Mouse (Mus musculus) adrenal gland, adult 18-20 months (tissue): Measurements from ENCODE around the gene Alkbh5. TPM values are rescaled to one million over a fixed set of nuclear protein-coding genes. Genes with fewer than 3 reads are reported as not detected.

Source experiments
- DNase-seq, 2 experiments: peaks; one replicate each; pipeline ENCODE4 v3.0.0; 2021 to 2022; ENCODE audit warnings: low spot score in 2 of 2
- long read RNA-seq, 2 experiments: library from polyadenylated mRNA; stranded (forward); transcript quantifications; one replicate each; pipeline ENCODE4 v2.0.0; 2021
- total RNA-seq, 2 experiments: library from RNA; stranded (reverse); gene quantifications; 1 replicate in 1 of 2; 2 replicates in 1 of 2; pipeline ENCODE4 v1.2.3; 2021

Alkbh5 gene
- 100 to 1,000 TPM in 1 of 2 experiments, 10 to 100 TPM in 1; 85.0 to 117 TPM for total RNA-seq
- long read RNA-seq, experiment 1, full-length matches to known transcripts, result 101 of 108 reads
- long read RNA-seq, experiment 1, partial matches to known transcripts, result 2 of 108 reads
- long read RNA-seq, experiment 1, other reads (novel, unspliced or antisense), result 5 of 108 reads
- long read RNA-seq, experiment 2, full-length matches to known transcripts, result 102 of 112 reads
- long read RNA-seq, experiment 2, partial matches to known transcripts, result 3 of 112 reads
- long read RNA-seq, experiment 2, other reads (novel, unspliced or antisense), result 7 of 112 reads

- peak in 1 of 2 experiments; percentile 26 for DNase-seq
Measured at GRCm38 (mm10) chr11:60536180-60536858, at the start of gene Alkbh5. Gene Alkbh5 (plus strand): TSS chr11:60536381.

GRCm38 (mm10) chr11:60492726-60493125 lies 43.5 kb upstream of the Alkbh5 start:
- DNase-seq, result no peak

- no peak for DNase-seq
Measured at GRCm38 (mm10) chr11:60495692-60496091, 40.5 kb upstream of the Alkbh5 start.

GRCm38 (mm10) chr11:60507281-60507680 lies 28.9 kb upstream of the Alkbh5 start:
- DNase-seq, result no peak

GRCm38 (mm10) chr11:60508950-60509349 lies 27.2 kb upstream of the Alkbh5 start:
- DNase-seq, result no peak

- DNase-seq, result no peak
Measured at GRCm38 (mm10) chr11:60509500-60509899, 26.7 kb upstream of the Alkbh5 start.

GRCm38 (mm10) chr11:60511893-60512292 lies 24.3 kb upstream of the Alkbh5 start:
- no peak for DNase-seq

GRCm38 (mm10) chr11:60512520-60512919 lies 23.7 kb upstream of the Alkbh5 start:
- no peak for DNase-seq

- DNase-seq, result no peak
Measured at GRCm38 (mm10) chr11:60514941-60515340, 21.2 kb upstream of the Alkbh5 start.

- DNase-seq, result no peak
Measured at GRCm38 (mm10) chr11:60518305-60518704, 17.9 kb upstream of the Alkbh5 start.

GRCm38 (mm10) chr11:60522027-60522426 lies 14.2 kb upstream of the Alkbh5 start:
- DNase-seq, result no peak

- DNase-seq, result no peak
Measured at GRCm38 (mm10) chr11:60522661-60523365, 13.4 kb upstream of the Alkbh5 start.

- DNase-seq, result no peak
Measured at GRCm38 (mm10) chr11:60526461-60526860, 9.7 kb upstream of the Alkbh5 start.

GRCm38 (mm10) chr11:60535676-60536075 lies 505 bp upstream of the Alkbh5 start:
- DNase-seq, result no peak

- peak; percentile 90 for DNase-seq
Measured at GRCm38 (mm10) chr11:60536859-60537467, 782 bp downstream of the Alkbh5 start.

GRCm38 (mm10) chr11:60537468-60538347 lies 1.5 kb downstream of the Alkbh5 start:
- peak; percentile 93 to 94 for DNase-seq

- DNase-seq, result peak; percentile 49 to 52
Measured at GRCm38 (mm10) chr11:60538371-60539281, 2.4 kb downstream of the Alkbh5 start.

GRCm38 (mm10) chr11:60539540-60539939 lies 3.4 kb downstream of the Alkbh5 start:
- DNase-seq, result no peak

GRCm38 (mm10) chr11:60540002-60540610 lies 3.9 kb downstream of the Alkbh5 start:
- no peak for DNase-seq
